Comparison of ENCODE assay signal across 8 mouse cellular contexts in the genomic region with DNA sequence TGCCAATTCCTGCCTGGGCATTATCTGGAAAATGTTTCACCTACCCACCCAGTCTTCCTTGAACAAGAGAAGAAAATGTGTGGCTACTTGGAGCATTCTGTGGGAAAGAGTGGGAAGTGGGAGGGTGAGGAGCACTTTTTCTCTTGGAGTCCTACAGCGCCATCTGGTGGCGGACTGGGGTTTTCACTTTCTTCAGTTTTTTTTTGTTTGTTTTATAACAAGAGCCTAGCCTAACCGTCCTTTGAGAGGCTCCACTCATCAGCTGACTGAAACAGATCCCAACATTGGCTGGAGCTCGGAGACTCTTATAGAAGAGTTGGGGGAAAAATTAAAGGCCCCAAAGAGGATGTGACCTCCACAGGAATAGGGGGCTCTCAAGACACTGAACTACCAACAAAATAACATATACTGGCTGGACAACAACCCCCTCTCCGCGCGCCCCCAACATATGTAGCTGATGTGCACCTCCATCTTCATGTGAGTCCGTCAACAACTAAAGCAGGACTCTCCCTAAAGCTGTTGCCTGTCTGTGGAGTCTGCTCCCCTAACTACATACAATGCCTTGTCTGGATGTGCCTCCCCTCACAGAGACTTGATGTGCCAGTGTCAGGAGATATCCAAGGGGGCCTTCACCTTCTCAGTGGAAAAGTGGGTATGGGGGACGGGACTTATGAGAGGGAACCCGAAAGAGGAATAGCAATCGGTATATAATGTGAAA. TPM values are rescaled to one million over a fixed set of nuclear protein-coding genes. Genes with fewer than 3 reads are reported as not detected.
DNase-seq lines count a peak whose midpoint lies in the region; ATAC-seq and TF ChIP-seq lines count a peak whose summit lies in the region.

No protein-coding gene starts in this region.

- 0 out of 2 replicates have a peak, but pooled peaks cover 2% of the 10 kb centered on the region for H3K27me3 ChIP-seq in intestine, embryonic 14.5 days (replicated peaks; ENCODE audit: control insufficient read depth, insufficient read depth, low read length)
- 0 out of 2 replicates have a peak, but pooled peaks cover 4% of the 10 kb centered on the region for H3K27me3 ChIP-seq in intestine, embryonic 16.5 days (replicated peaks; ENCODE audit: control insufficient read depth, insufficient read depth, low read length)
- H3K27me3 ChIP-seq in midbrain, postnatal 0 days (ENCODE audit: insufficient read depth, low read length) = no peaks in the 10 kb centered on the region; the same call in 1 of the 2 replicates
- no peaks in the 10 kb centered on the region for H3K27me3 ChIP-seq in stomach, postnatal 0 days (ENCODE audit: control insufficient read depth, insufficient read depth, low read length)

- no peak overlapping the region for H3K4me2 ChIP-seq in intestine, embryonic 14.5 days (ENCODE audit: low read length)
- no peak overlapping the region for H3K4me2 ChIP-seq in intestine, embryonic 16.5 days (ENCODE audit: low read depth, low read length)
- H3K4me2 ChIP-seq in midbrain, postnatal 0 days (ENCODE audit: low read depth, low read length, poor library complexity, severe bottlenecking) = peak overlapping the region; percentile 18; the same call in 1 of the 2 replicates
- no peak overlapping the region for H3K4me2 ChIP-seq in stomach, postnatal 0 days (replicated peaks; ENCODE audit: low read depth)

- DNase-seq in intestine, embryonic 14.5 days (ENCODE audit: low spot score) = peak; percentile 84
- DNase-seq in cerebellum, adult 9-10 months = peak; percentile 90
- DNase-seq in frontal cortex, postnatal 14 days (ENCODE audit: low spot score in 2 of 2) = peak; percentile 51 to 72
- DNase-seq in kidney, adult 18-20 months = peak; percentile 76
- DNase-seq in left cerebral cortex, postnatal 36 days (ENCODE audit: low spot score in 2 of 2) = peak; percentile 58 to 77
- peak; percentile 84 for DNase-seq in midbrain, postnatal 0 days (ENCODE audit: low spot score)
- peak; percentile 68 for DNase-seq in stomach, postnatal 0 days (ENCODE audit: low spot score)

- H3K4me1 ChIP-seq in intestine, embryonic 14.5 days (replicated peaks; ENCODE audit: control insufficient read depth, insufficient read depth, low read length) = no peaks in the 10 kb centered on the region
- no peaks in the 10 kb centered on the region for H3K4me1 ChIP-seq in intestine, embryonic 16.5 days (ENCODE audit: control insufficient read depth, insufficient read depth, low read length)
- H3K4me1 ChIP-seq in midbrain, postnatal 0 days (ENCODE audit: insufficient read depth, low read length) = no peaks in the 10 kb centered on the region
- no peaks in the 10 kb centered on the region for H3K4me1 ChIP-seq in stomach, postnatal 0 days (replicated peaks; ENCODE audit: control insufficient read depth, insufficient read depth)

- 46% methylated on average over 11 of the region's 11 CpGs for WGBS in intestine, embryonic 14.5 days
- WGBS in intestine, embryonic 16.5 days = 49% methylated on average over 11 of the region's 11 CpGs
- WGBS in midbrain, postnatal 0 days = 53% methylated on average over 11 of the region's 11 CpGs
- WGBS in stomach, postnatal 0 days = 54% methylated on average over 11 of the region's 11 CpGs

- ATAC-seq in intestine, embryonic 14.5 days (replicated peaks; ENCODE audit: low FRiP score, low TSS enrichment, low read depth) = no peak
- ATAC-seq in intestine, embryonic 16.5 days = no peak; the same call in 1 of the 2 replicates
- peak; percentile 82 for ATAC-seq in midbrain, postnatal 0 days (ENCODE audit: low FRiP score)
- ATAC-seq in stomach, postnatal 0 days (ENCODE audit: low FRiP score, low TSS enrichment) = peak; percentile 42; the same call in 1 of the 2 replicates

- TF ChIP-seq CTCF in midbrain, postnatal 0 days (IDR thresholded peaks at IDR 0.05) = peak; percentile 84
- TF ChIP-seq CTCF in stomach, postnatal 0 days (IDR thresholded peaks at IDR 0.05; ENCODE audit: low read depth) = peak; percentile 82

- no peaks in the 10 kb centered on the region for H3K36me3 ChIP-seq in intestine, embryonic 14.5 days (ENCODE audit: control insufficient read depth, insufficient read depth, low read length)
- H3K36me3 ChIP-seq in intestine, embryonic 16.5 days (ENCODE audit: control insufficient read depth, insufficient read depth, low read length) = no peaks in the 10 kb centered on the region
- no peaks in the 10 kb centered on the region for H3K36me3 ChIP-seq in midbrain, postnatal 0 days (ENCODE audit: insufficient read depth, low read length)
- H3K36me3 ChIP-seq in stomach, postnatal 0 days (ENCODE audit: control insufficient read depth, insufficient read depth, low read length) = no peaks in the 10 kb centered on the region

- no peak for TF ChIP-seq EP300 in stomach, postnatal 0 days (optimal IDR thresholded peaks at IDR 0.05)

- no peak overlapping the region for H3K27ac ChIP-seq in intestine, embryonic 14.5 days (ENCODE audit: low read depth)
- no peak overlapping the region for H3K27ac ChIP-seq in intestine, embryonic 16.5 days (ENCODE audit: low read length)
- H3K27ac ChIP-seq in midbrain, postnatal 0 days (ENCODE audit: low read depth, low read length) = no peak overlapping the region
- H3K27ac ChIP-seq in stomach, postnatal 0 days (replicated peaks) = no peak overlapping the region

- H3K9me3 ChIP-seq in intestine, embryonic 14.5 days (ENCODE audit: control insufficient read depth, low read length) = no peaks in the 10 kb centered on the region
- no peaks in the 10 kb centered on the region for H3K9me3 ChIP-seq in intestine, embryonic 16.5 days (ENCODE audit: control insufficient read depth, low read length)
- no peaks in the 10 kb centered on the region for H3K9me3 ChIP-seq in midbrain, postnatal 0 days (ENCODE audit: low read length)
- H3K9me3 ChIP-seq in stomach, postnatal 0 days (ENCODE audit: control insufficient read depth, low read length) = no peaks in the 10 kb centered on the region

- intact Hi-C loops in left cerebral cortex, postnatal 36 days (cut with DNase I) = loop anchor here (2.0 to 5.0 kb wide), 3 partner anchors 78 to 116 kb away; a partner anchor contains a TSS

- H3K4me3 ChIP-seq in intestine, embryonic 14.5 days (ENCODE audit: low read depth, low read length) = no peak overlapping the region
- no peak overlapping the region for H3K4me3 ChIP-seq in intestine, embryonic 16.5 days (ENCODE audit: low read length)
- peak overlapping the region; percentile 6; the same call in 1 of the 2 replicates for H3K4me3 ChIP-seq in midbrain, postnatal 0 days (ENCODE audit: low read depth, low read length)
- no peak overlapping the region for H3K4me3 ChIP-seq in stomach, postnatal 0 days (ENCODE audit: low read depth, low read length)

- no peak overlapping the region for H3K9ac ChIP-seq in intestine, embryonic 14.5 days (ENCODE audit: low read length)
- H3K9ac ChIP-seq in intestine, embryonic 16.5 days (ENCODE audit: low read depth, low read length) = no peak overlapping the region
- no peak overlapping the region for H3K9ac ChIP-seq in midbrain, postnatal 0 days (replicated peaks; ENCODE audit: low read length, poor library complexity, severe bottlenecking)
- no peak overlapping the region for H3K9ac ChIP-seq in stomach, postnatal 0 days (ENCODE audit: low read length)

RNA-seq across cellular contexts. Expression of a gene that starts 8.4 kb away (rescaled TPM):
- 47.4 and 56.4 TPM in 2 replicates for polyA plus RNA-seq in intestine, embryonic 14.5 days (2014; fragmentation: Nextera tagmentation; extraction: Ambion mirVana)
- polyA plus RNA-seq in intestine, embryonic 16.5 days (2015; fragmentation: Nextera tagmentation; extraction: Ambion mirVana) = 31.2 and 34.8 TPM in 2 replicates
- 1 to 10 TPM; 3.0 to 3.4 TPM for total RNA-seq in left cerebral cortex, postnatal 36 days (2021)
- 43.4 and 55.7 TPM in 2 replicates for total RNA-seq in midbrain, postnatal 0 days (2014; rRNA removed)
- 39.5 and 40.6 TPM in 2 replicates for polyA plus RNA-seq in midbrain, postnatal 0 days (2015; fragmentation: Nextera tagmentation; extraction: Ambion mirVana)
- 11.3 and 11.8 TPM in 2 replicates for polyA plus RNA-seq in stomach, postnatal 0 days (2015; fragmentation: Nextera tagmentation; extraction: Ambion mirVana)

Comparison
In these comparisons a context has a peak if more than half of its experiments do, and no peak if none do; other contexts are left out.
1. ATAC-seq: peak in midbrain, postnatal 0 days (single experiment) and stomach, postnatal 0 days (single experiment); none in intestine, embryonic 14.5 days (single experiment) and intestine, embryonic 16.5 days (single experiment).
2. Peak in every context shown above with its lines, with median percentiles within 50 percentile points of each other: DNase-seq.